Mouse (Mus musculus) ES-Bruce4 (cell line): ENCODE data around the gene Hsd3b7.

ENCODE experiments used
- CTCF ChIP-seq: IDR thresholded peaks from one replicate; pipeline ENCODE4 v1.8.1; 2011; ENCODE audit warnings: low read depth, low read length
- EP300 ChIP-seq: IDR thresholded peaks from 2 replicates; pipeline ENCODE4 v1.6.1; 2011; ENCODE audit warnings: low read depth, low read length; ENCODE audit not compliant: insufficient read depth
- POLR2A ChIP-seq: IDR thresholded peaks from one replicate; pipeline ENCODE4 v1.8.1; 2011; ENCODE audit warnings: low read length; ENCODE audit not compliant: insufficient read depth

DNA sequence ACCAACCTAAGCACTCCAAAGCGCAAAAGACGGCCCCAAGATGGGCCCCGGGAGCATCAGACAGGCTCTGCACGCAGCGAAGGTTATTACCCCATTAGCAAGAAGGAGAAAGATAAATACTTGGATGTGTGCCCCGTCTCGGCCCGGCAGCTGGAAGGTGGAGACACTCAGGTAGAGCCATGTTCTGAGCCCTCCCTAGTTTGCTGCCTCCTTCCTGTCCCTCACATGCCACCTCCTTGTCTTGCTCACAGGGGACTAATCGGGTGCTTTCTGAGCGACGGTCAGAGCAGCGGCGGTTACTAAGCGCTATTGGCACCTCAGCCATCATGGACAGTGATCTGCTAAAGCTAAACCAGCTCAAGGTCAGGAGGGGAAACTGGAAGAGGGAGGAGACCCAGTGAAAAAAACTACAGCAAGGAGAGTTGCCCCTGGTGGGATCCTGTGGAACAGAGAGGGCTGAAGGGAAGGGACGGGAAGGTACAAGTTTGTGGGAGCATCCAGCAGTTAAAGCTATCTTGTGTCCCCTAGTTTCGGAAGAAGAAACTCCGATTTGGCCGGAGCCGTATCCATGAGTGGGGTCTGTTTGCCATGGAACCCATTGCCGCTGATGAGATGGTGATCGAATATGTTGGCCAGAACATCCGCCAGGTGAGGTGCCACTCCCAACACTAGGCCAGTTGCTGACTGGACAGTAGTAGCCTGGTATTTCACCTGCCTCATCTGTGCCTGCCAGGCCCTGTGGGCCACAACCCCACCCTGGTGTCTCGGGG is 3.1 kb upstream of the Hsd3b7 start:
- TF ChIP-seq POLR2A (no peak), CTCF (no peak), EP300 (no peak)
